Mouse (Mus musculus) kidney, adult 11 months (tissue): Measurements from ENCODE around the gene Rtbdn.

Experiments used
- DNase-seq: peaks from one replicate; pipeline ENCODE4 v3.0.0; 2022

Gene Rtbdn

GRCm38 (mm10) chr8:84981644-84982498 is 35.1 kb downstream of the Rtbdn start:
- DNase-seq = peak; percentile 77

- DNase-seq = no peak
Observed at GRCm38 (mm10) chr8:84982499-84983011, 35.8 kb downstream of the Rtbdn start.

GRCm38 (mm10) chr8:84984294-84985048 is 37.7 kb downstream of the Rtbdn start:
- DNase-seq = peak; percentile 82

GRCm38 (mm10) chr8:84985049-84985683 is 38.4 kb downstream of the Rtbdn start:
- no peak for DNase-seq

- peak; percentile 93 for DNase-seq
Observed at GRCm38 (mm10) chr8:84985684-84986378, 39.0 kb downstream of the Rtbdn start.

GRCm38 (mm10) chr8:84986379-84986945 is 39.7 kb downstream of the Rtbdn start:
- DNase-seq = no peak

- DNase-seq = no peak
Observed at GRCm38 (mm10) chr8:84987388-84987787, 40.6 kb downstream of the Rtbdn start.

- DNase-seq = no peak
Observed at GRCm38 (mm10) chr8:84987903-84988302, 41.1 kb downstream of the Rtbdn start.

GRCm38 (mm10) chr8:84989311-84989731 is 42.5 kb downstream of the Rtbdn start:
- DNase-seq = peak; percentile 95

- peak; percentile 89 for DNase-seq
Observed at GRCm38 (mm10) chr8:84989810-84990209, 43.0 kb downstream of the Rtbdn start.

- DNase-seq = peak; percentile 98
Observed at GRCm38 (mm10) chr8:84990349-84990748, 43.6 kb downstream of the Rtbdn start, which contains the start of gene Hook2. TSS of gene Hook2 (plus strand) at chr8:84990603.

GRCm38 (mm10) chr8:84990836-84991235 is 44.0 kb downstream of the Rtbdn start:
- peak; percentile 98 for DNase-seq

- peak; percentile 2 for DNase-seq
Observed at GRCm38 (mm10) chr8:84994375-84994774, 47.6 kb downstream of the Rtbdn start.

- DNase-seq = no peak
Observed at GRCm38 (mm10) chr8:84995680-84996079, 48.9 kb downstream of the Rtbdn start.

- DNase-seq = no peak
Observed at GRCm38 (mm10) chr8:84996978-84997377, 50.2 kb downstream of the Rtbdn start.

- DNase-seq = peak; percentile 77
Observed at GRCm38 (mm10) chr8:84997649-84998295, 51.0 kb downstream of the Rtbdn start.
